Mouse (Mus musculus): Measurements from ENCODE around the gene Oas1g. TPM values are rescaled to one million over a fixed set of nuclear protein-coding genes. Genes with fewer than 3 reads are reported as not detected.
"Not testable (repeated sequence)": the region's sequence is repeated elsewhere in the genome, so short reads cannot be mapped to it uniquely, and the experiment has no call there.

Gene Oas1g
- polyA plus RNA-seq, 1 experiment, result 1.5 TPM

GRCm38 (mm10) chr5:120890026-120890425 is 2.6 kb upstream of the Oas1g start:
- H3K4me1 ChIP-seq (ENCODE audit: control insufficient read depth, insufficient read depth, low read length), result no peaks in the 10 kb centered on the region
- H3K27ac ChIP-seq (ENCODE audit: insufficient read depth, low read length), result no peak overlapping the region
- no peak overlapping the region for H3K4me3 ChIP-seq (ENCODE audit: low read depth, low read length)
- no peaks in the 10 kb centered on the region for H3K36me3 ChIP-seq (ENCODE audit: control insufficient read depth, insufficient read depth, low read length, poor library complexity, severe bottlenecking)
- H3K9me3 ChIP-seq (replicated peaks; ENCODE audit: control insufficient read depth, insufficient read depth, low read length, poor library complexity, severe bottlenecking), result peaks cover 14% of the 10 kb centered on the region
- no peak for TF ChIP-seq EP300 (IDR thresholded peaks at IDR 0.05; ENCODE audit: insufficient read depth, low read depth, low read length)
- TF ChIP-seq CTCF (IDR thresholded peaks at IDR 0.05; ENCODE audit: low read depth, low read length), result no peak
- TF ChIP-seq POLR2A (IDR thresholded peaks at IDR 0.05; ENCODE audit: insufficient read depth, low read length), result no peak
- H3K9ac ChIP-seq (ENCODE audit: low read depth, poor library complexity, severe bottlenecking), result no peak overlapping the region
- H3K27me3 ChIP-seq (ENCODE audit: control insufficient read depth, insufficient read depth, low read length, poor library complexity, severe bottlenecking), result no peaks in the 10 kb centered on the region

DNA sequence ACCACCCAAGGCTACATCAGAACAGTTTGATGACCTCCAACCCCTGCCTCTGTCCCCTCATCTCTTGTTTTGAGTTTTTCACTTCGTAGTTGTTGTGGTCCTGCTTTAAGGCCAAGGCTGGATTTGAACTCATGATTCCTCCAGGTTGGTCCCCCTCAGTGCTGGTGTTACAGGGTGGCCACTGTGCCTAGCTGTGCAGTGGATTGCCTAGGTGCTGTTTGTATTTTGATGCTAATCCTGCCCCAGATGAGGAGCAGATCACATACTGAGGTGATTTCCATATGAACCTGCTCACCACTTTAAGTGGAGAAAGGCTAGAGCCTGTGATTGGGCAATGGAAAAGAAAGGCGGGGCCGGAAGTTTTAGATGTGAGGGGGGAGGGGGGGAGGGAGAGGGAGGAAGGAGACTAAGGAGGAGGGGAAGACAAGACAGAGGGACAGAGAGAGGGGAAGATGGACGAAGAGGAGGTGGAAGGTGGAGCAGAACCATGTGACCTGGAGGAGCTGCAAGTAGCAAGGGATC is 942 bp upstream of the Oas1g start:
- Histone ChIP-seq H3K27ac (ENCODE audit: insufficient read depth, low read length) (peak overlapping the region; percentile 23; the same call in 1 of the 2 replicates), H3K9ac (ENCODE audit: low read depth, poor library complexity, severe bottlenecking) (0 out of 2 replicates have a peak overlapping the region, but pooled peaks have one; percentile 38), H3K4me3 (ENCODE audit: low read depth, low read length) (peak overlapping the region; percentile 75), H3K9me3 (replicated peaks; ENCODE audit: control insufficient read depth, insufficient read depth, low read length, poor library complexity, severe bottlenecking) (peaks cover 14% of the 10 kb centered on the region)
- H3K36me3 ChIP-seq (ENCODE audit: control insufficient read depth, insufficient read depth, low read length, poor library complexity, severe bottlenecking); H3K27me3 ChIP-seq (ENCODE audit: control insufficient read depth, insufficient read depth, low read length, poor library complexity, severe bottlenecking); H3K4me1 ChIP-seq (ENCODE audit: control insufficient read depth, insufficient read depth, low read length): not testable (repeated sequence)
- peak; percentile 27 for TF ChIP-seq POLR2A (IDR thresholded peaks at IDR 0.05; ENCODE audit: insufficient read depth, low read length)

GRCm38 (mm10) chr5:120887831-120888230 is 418 bp upstream of the Oas1g start:
- no peak overlapping the region; the same call in 1 of the 2 replicates for H3K4me3 ChIP-seq (ENCODE audit: low read depth, low read length)
- H3K9ac ChIP-seq (ENCODE audit: low read depth, poor library complexity, severe bottlenecking), result no peak overlapping the region
- H3K27ac ChIP-seq (ENCODE audit: insufficient read depth, low read length), result peak overlapping the region; percentile 23; the same call in 1 of the 2 replicates
- H3K27me3 ChIP-seq (ENCODE audit: control insufficient read depth, insufficient read depth, low read length, poor library complexity, severe bottlenecking), result no peaks in the 10 kb centered on the region
- H3K36me3 ChIP-seq (ENCODE audit: control insufficient read depth, insufficient read depth, low read length, poor library complexity, severe bottlenecking), result no peaks in the 10 kb centered on the region
- H3K9me3 ChIP-seq (replicated peaks; ENCODE audit: control insufficient read depth, insufficient read depth, low read length, poor library complexity, severe bottlenecking), result peaks cover 9% of the 10 kb centered on the region
- no peaks in the 10 kb centered on the region for H3K4me1 ChIP-seq (ENCODE audit: control insufficient read depth, insufficient read depth, low read length)
- no peak for TF ChIP-seq CTCF (IDR thresholded peaks at IDR 0.05; ENCODE audit: low read depth, low read length)
- no peak for TF ChIP-seq EP300 (IDR thresholded peaks at IDR 0.05; ENCODE audit: insufficient read depth, low read depth, low read length)

GRCm38 (mm10) chr5:120881681-120882080 is 5.7 kb downstream of the Oas1g start:
- not testable (repeated sequence) for H3K9me3 ChIP-seq (replicated peaks; ENCODE audit: control insufficient read depth, insufficient read depth, low read length, poor library complexity, severe bottlenecking); H3K36me3 ChIP-seq (ENCODE audit: control insufficient read depth, insufficient read depth, low read length, poor library complexity, severe bottlenecking); H3K4me1 ChIP-seq (ENCODE audit: control insufficient read depth, insufficient read depth, low read length); H3K9ac ChIP-seq (ENCODE audit: low read depth, poor library complexity, severe bottlenecking); H3K27me3 ChIP-seq (ENCODE audit: control insufficient read depth, insufficient read depth, low read length, poor library complexity, severe bottlenecking); H3K27ac ChIP-seq (ENCODE audit: insufficient read depth, low read length); H3K4me3 ChIP-seq (ENCODE audit: low read depth, low read length)

- not testable (repeated sequence) for H3K9ac ChIP-seq (ENCODE audit: low read depth, poor library complexity, severe bottlenecking); H3K27me3 ChIP-seq (ENCODE audit: control insufficient read depth, insufficient read depth, low read length, poor library complexity, severe bottlenecking); H3K36me3 ChIP-seq (ENCODE audit: control insufficient read depth, insufficient read depth, low read length, poor library complexity, severe bottlenecking); H3K4me3 ChIP-seq (ENCODE audit: low read depth, low read length); H3K27ac ChIP-seq (ENCODE audit: insufficient read depth, low read length); H3K9me3 ChIP-seq (replicated peaks; ENCODE audit: control insufficient read depth, insufficient read depth, low read length, poor library complexity, severe bottlenecking); H3K4me1 ChIP-seq (ENCODE audit: control insufficient read depth, insufficient read depth, low read length)
These were observed 8.6 kb downstream of the Oas1g start for GRCm38 (mm10) chr5:120878803-120879202.

DNA sequence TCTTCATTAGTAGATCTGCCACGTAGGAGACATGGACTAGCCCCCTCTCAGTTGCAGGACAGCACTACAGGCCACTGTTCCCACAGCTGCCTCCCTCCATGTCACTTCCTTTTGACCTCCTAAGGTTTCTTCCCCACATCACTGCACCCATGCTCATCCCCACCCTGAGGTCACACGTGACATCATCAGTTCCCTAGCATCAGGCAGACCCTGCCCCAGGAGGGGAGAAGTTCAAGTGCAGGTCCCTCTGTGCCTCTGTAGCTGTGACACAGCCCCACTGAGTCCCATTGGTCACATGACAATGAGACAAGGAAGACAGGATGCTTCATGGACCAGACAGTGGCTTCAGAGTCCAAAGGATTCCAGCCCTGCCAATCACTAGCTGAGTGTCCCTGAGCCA is 10.0 kb downstream of the Oas1g start:
- not testable (repeated sequence) for H3K9me3 ChIP-seq (replicated peaks; ENCODE audit: control insufficient read depth, insufficient read depth, low read length, poor library complexity, severe bottlenecking); H3K36me3 ChIP-seq (ENCODE audit: control insufficient read depth, insufficient read depth, low read length, poor library complexity, severe bottlenecking); H3K27me3 ChIP-seq (ENCODE audit: control insufficient read depth, insufficient read depth, low read length, poor library complexity, severe bottlenecking); H3K4me3 ChIP-seq (ENCODE audit: low read depth, low read length); H3K9ac ChIP-seq (ENCODE audit: low read depth, poor library complexity, severe bottlenecking); H3K27ac ChIP-seq (ENCODE audit: insufficient read depth, low read length); H3K4me1 ChIP-seq (ENCODE audit: control insufficient read depth, insufficient read depth, low read length)

DNA sequence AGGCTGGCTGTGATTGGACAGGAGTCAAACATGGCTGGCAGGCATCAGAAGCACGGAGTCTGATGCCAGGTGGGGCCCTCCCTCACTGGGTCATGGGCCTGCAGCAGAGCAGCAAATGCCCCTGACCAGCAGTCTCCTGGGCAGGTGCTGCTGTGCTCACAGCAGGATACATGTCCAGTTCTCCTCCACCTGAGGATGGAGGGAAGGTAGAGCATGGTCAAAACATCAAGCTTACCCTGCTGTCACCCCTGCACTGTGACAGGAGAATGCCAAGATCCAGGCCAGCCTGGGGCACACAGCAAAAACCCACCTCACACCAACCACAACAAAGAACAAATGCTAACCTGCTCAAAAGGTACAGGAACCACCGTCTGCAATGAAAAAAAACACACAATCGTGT is 10.6 kb downstream of the Oas1g start:
- not testable (repeated sequence) for H3K9ac ChIP-seq (ENCODE audit: low read depth, poor library complexity, severe bottlenecking); H3K36me3 ChIP-seq (ENCODE audit: control insufficient read depth, insufficient read depth, low read length, poor library complexity, severe bottlenecking); H3K4me1 ChIP-seq (ENCODE audit: control insufficient read depth, insufficient read depth, low read length); H3K4me3 ChIP-seq (ENCODE audit: low read depth, low read length); H3K27ac ChIP-seq (ENCODE audit: insufficient read depth, low read length); H3K9me3 ChIP-seq (replicated peaks; ENCODE audit: control insufficient read depth, insufficient read depth, low read length, poor library complexity, severe bottlenecking); H3K27me3 ChIP-seq (ENCODE audit: control insufficient read depth, insufficient read depth, low read length, poor library complexity, severe bottlenecking)

All from ES-Bruce4 (cell line).